Mouse (Mus musculus): ENCODE measurements around the gene Trmt1.
"Not testable (repeated sequence)": the region's sequence is repeated elsewhere in the genome, so short reads cannot be mapped to it uniquely, and the experiment has no call there.

Trmt1 gene

GRCm38 (mm10) chr8:84659936-84660818 is 25.9 kb upstream of the Trmt1 start:
- peak; percentile 89 for DNase-seq (ENCODE audit: low spot score)

GRCm38 (mm10) chr8:84660819-84661457 is 25.2 kb upstream of the Trmt1 start:
- peak; percentile 82 for DNase-seq (ENCODE audit: low spot score)

GRCm38 (mm10) chr8:84661458-84661871 is 24.6 kb upstream of the Trmt1 start:
- DNase-seq (ENCODE audit: low spot score), result peak; percentile 72

- peak; percentile 70 for DNase-seq (ENCODE audit: low spot score)
Observed at GRCm38 (mm10) chr8:84661961-84662571, 24.0 kb upstream of the Trmt1 start.

GRCm38 (mm10) chr8:84662581-84663065 is 23.5 kb upstream of the Trmt1 start, which contains the start of gene Ier2:
Gene Ier2 (minus strand): TSS chr8:84662852.
- DNase-seq (ENCODE audit: low spot score), result peak; percentile 99

- DNase-seq (ENCODE audit: low spot score), result peak; percentile 99
Observed at GRCm38 (mm10) chr8:84663483-84664327, 22.4 kb upstream of the Trmt1 start.

GRCm38 (mm10) chr8:84664566-84665384 is 21.3 kb upstream of the Trmt1 start:
- DNase-seq (ENCODE audit: low spot score), result peak; percentile 88

GRCm38 (mm10) chr8:84665385-84665893 is 20.7 kb upstream of the Trmt1 start:
- DNase-seq (ENCODE audit: low spot score), result peak; percentile 71

GRCm38 (mm10) chr8:84668081-84668480 is 18.0 kb upstream of the Trmt1 start:
- DNase-seq (ENCODE audit: low spot score), result no peak

GRCm38 (mm10) chr8:84668731-84669485 is 17.2 kb upstream of the Trmt1 start:
- DNase-seq (ENCODE audit: low spot score), result no peak

GRCm38 (mm10) chr8:84670295-84671006 is 15.7 kb upstream of the Trmt1 start:
- DNase-seq (ENCODE audit: low spot score), result not testable (repeated sequence)

- DNase-seq (ENCODE audit: low spot score), result no peak
Observed at GRCm38 (mm10) chr8:84677305-84677704, 8.8 kb upstream of the Trmt1 start.

GRCm38 (mm10) chr8:84681476-84681875 is 4.6 kb upstream of the Trmt1 start:
- DNase-seq (ENCODE audit: low spot score), result no peak

- DNase-seq (ENCODE audit: low spot score), result no peak
Observed at GRCm38 (mm10) chr8:84682257-84682656, 3.9 kb upstream of the Trmt1 start.

- no peak for DNase-seq (ENCODE audit: low spot score)
Observed at GRCm38 (mm10) chr8:84684537-84684936, 1.6 kb upstream of the Trmt1 start.

- DNase-seq (ENCODE audit: low spot score), result peak; percentile 76
Observed at GRCm38 (mm10) chr8:84687003-84687704, 1.0 kb downstream of the Trmt1 start.

- DNase-seq (ENCODE audit: low spot score), result peak; percentile 95
Observed at GRCm38 (mm10) chr8:84687705-84688100, 1.6 kb downstream of the Trmt1 start, which contains the start of gene Nacc1. Gene Nacc1 (minus strand): TSS chr8:84687862.
